Mouse (Mus musculus): ENCODE data around the gene Tmem218.

The Tmem218 gene

DNA sequence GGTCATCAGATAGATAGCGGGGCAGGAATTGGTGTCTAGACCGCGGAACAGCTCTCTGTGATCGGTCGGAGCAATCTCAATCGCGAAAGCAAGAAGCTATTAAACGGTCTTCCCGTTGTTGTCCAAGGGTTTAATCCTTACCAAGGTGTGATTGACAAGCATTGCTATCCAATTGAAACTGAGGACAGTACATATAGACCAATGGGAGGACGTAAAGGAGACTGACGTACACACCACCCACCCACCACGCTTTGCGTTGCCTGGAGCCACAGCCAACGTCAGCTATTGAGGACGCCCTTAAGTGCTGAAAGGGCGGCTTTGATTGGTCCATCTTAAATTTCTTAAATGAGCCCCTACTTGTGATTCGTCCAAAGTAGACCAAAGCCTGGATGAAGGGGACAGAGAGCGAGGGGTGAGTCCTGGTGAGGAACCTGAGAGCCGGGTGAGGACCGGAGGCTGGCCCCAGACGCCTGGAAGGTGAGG lies at the start of gene Tmem218:
Gene Tmem218, plus strand, starts transcription at position 295 of the 483 bp plus-strand sequence.
- DNase-seq: peak; percentile 74

DNA sequence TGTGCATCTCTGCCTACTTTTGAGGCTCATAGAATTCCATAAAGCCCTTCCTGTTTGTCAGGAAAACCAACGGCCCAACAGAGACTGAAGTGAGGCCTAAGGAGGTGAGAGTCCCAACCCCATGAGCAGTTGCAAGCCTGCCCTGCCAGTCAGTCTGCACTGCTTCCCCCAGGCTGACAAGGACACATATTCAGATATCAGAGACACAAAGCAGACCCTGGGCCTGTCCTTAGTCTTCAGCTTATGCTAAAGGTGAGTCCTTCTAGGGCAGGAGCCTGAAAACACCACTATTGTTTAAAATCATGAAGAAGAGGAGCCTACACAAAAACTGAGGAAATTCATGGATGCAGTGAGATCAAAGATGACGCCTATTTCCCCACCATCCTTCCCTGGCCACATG lies 47.3 kb upstream of the Tmem218 start:
- no peak for DNase-seq

DNA sequence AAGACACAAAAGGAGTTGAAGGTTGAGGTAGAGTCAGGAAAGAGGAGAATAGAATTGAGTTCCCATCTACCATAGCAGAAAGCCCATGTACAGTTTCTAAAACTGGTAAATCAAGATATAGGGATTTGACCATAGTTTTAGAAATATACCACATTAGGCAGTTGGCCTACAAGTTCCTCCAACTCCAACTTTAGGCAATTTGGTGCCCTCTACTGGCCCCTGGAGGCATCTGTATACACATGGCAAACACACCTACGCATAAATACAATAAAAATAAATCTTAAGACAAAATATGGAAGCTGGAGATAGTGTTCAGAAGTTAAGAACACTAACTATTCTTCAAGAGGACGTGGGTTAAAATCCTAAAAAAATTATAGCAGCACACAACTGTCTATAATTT lies 41.1 kb upstream of the Tmem218 start:
- DNase-seq: peak; percentile 35

DNA sequence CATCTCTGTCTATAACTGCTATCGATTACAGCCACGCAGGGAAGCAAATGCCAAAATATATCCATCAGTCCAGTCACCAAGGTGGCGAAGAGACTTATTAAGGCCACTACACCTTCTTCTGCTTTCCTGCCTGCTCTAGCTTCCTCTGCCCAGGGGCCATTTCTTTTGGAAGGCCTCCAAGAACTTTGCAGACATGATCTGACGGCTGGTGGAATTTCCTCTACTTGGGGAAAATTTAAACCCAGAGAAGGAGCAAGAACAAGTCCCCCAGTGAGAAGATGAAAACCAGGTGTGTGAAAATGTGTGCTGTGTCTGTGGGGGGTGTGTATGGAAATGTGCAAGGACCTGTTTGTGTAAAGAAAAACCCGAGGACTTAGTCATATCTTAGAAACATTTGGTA lies 34.6 kb upstream of the Tmem218 start:
- no peak for DNase-seq

DNA sequence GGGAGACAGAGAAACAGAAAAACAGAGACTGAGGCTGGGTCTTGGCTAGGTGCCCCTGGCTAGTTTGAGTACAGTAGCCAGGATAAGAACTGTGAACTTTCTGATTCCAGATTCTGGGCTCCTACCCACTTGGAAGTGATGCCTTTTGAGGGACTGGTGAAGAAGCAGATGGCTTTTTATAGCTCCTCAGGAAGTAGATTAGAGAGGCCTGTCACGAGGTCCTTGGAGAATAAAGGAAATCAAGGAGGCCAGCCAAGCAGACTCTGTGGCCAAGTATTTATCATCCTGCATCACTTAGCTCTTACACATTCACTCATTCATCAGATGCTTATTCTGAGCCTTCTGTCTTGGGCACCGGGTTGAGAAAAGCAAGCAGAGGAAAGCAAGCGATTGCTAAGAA lies 32.0 kb upstream of the Tmem218 start:
- no peak for DNase-seq

- peak; percentile 73 for DNase-seq
Measured at GRCm38 (mm10) chr9:37177107-37177506, 30.9 kb upstream of the Tmem218 start.

DNA sequence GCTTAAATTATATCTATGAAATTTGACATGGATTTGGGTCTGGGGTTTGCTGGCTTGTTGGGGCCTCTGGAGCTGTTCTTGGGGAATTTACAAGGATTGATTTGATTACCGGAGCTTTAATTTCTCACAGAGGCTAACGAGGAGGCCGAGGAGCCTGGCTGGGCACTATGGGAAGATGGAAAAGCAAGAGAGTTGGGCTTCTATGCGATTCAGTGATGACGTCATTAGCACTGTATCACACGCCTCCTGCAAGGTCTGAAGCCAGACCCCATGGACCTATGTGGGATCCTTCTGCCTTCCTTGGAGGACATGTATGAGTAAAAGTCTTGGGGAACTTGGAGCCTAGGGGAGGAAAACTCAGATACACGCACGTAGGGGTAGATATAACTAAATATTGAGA lies 30.5 kb upstream of the Tmem218 start:
- DNase-seq: no peak

DNA sequence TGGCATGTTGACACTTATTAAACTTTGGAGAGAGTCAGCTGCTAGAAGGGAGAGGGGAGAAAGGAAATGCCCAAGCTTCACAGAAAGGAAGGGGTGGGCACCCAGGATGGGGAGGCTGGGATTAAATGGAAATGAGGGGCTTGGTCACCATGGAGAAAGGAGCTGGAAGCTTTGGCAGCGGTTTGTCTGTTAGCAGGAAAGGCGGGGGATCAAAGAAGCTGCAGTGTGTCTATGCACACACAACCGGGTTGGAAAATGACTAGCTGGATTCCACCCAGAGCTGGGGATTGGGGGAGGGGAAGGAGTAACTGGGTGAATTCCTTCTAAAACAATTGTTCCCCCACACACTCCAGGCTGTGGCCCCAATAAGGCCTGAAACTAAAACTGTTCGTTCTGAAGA lies 29.1 kb upstream of the Tmem218 start:
- peak; percentile 44 for DNase-seq

GRCm38 (mm10) chr9:37179596-37179995 lies 28.4 kb upstream of the Tmem218 start:
- no peak for DNase-seq

- DNase-seq: no peak
Measured at GRCm38 (mm10) chr9:37181596-37181995, 26.4 kb upstream of the Tmem218 start.

- DNase-seq: no peak
Measured at GRCm38 (mm10) chr9:37183176-37183575, 24.8 kb upstream of the Tmem218 start.

- no peak for DNase-seq
Measured at GRCm38 (mm10) chr9:37187407-37187806, 20.6 kb upstream of the Tmem218 start.

GRCm38 (mm10) chr9:37188024-37188423 lies 20.0 kb upstream of the Tmem218 start:
- DNase-seq: no peak

GRCm38 (mm10) chr9:37197067-37197466 lies 11.0 kb upstream of the Tmem218 start:
- DNase-seq: no peak

- no peak for DNase-seq
Measured at GRCm38 (mm10) chr9:37200414-37200813, 7.6 kb upstream of the Tmem218 start.

DNA sequence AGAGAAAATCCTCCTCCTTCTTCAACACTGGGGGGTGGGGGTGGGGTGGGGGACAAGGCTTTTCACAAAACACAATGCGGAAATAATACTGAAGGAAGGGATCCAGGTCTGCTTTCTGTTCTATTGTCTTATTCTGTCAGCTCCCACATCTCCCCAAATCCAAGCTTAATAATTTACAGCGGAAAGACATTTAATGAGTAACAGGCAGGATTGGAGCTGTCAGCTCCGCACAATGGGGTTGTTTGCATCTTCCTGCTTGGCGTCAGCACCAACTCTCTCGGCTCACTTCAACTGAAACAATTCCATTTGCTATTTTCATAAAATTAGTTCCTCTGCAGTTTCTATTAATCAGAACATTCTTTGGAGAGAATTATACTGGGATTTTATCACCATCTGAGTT lies 4.1 kb upstream of the Tmem218 start:
- DNase-seq: no peak

DNA sequence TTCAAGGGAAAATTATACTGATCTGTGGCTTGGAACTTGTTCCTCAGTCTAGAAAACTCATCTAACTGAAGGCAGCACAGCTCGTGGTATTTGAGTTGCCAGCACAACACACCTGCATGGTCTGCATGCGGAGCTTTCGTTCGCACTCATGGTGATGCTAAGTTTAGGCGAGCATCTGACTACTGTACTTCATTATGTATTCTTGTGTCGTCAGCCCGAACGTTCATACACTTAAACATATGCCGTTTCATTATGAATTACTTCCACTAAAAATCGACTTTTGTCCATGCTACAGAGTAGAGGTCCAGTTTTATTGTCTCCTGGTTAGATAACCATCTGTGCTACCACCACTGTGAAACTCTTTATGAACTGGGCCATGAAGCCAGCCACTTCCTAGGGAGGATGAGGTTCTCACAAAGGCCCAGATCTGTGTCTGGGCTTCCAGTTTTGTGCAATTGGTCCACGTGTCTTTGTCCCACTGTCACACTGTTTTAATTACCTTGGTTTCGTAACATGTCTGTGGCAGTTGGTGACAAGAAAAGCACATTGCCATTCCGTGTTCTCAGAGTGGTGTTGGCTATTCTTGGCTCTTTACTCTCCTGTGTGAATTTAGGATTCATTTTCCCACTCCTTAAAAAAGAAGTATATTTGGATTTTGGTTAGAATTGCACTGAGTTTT lies 5.2 kb downstream of the Tmem218 start:
- no peak for DNase-seq

GRCm38 (mm10) chr9:37214327-37215060 lies 6.5 kb downstream of the Tmem218 start:
- DNase-seq: no peak

DNA sequence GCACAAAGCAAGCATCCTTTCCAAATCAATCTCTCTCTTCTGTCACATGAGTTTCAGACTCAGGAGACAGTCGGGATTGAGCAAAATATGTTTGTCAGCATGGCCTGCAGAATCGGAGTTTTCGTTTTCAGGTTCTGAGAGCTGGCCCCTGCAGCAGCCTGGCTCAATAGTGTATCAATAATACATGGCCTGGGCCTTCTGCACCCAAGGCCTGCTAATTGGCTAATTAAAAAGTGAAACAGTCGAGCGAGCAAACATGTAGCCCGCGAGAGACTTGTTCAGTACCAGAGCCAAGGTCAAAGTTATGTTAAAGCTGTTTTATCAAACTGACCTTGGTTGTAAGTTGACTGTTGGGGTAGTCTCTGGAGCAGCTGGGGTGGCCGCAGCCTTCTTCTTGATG lies 12.7 kb downstream of the Tmem218 start:
- no peak for DNase-seq

GRCm38 (mm10) chr9:37225581-37225980 lies 17.6 kb downstream of the Tmem218 start:
- no peak for DNase-seq

DNA sequence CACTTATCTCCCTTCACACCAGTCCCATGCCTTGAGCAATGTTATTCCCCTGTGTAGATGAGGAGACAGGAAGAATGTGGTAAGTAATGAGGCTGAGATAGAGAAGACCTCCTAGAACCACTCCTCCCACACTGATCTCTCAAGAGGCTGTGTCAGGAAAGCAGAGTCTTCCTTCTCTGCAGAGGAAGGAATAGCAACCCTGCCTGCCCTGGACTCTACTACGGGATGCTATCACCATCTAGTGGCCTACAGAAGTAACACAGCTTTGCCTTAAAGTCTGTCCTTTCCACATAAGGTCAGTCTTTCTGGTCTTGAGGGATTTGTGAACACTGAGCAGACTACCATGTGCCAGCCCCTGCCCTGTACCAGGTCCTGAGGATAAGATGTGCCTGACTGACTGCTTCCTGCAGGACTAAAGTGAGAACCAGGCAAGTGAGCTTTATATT lies 21.9 kb downstream of the Tmem218 start:
- DNase-seq: peak; percentile 44

DNA sequence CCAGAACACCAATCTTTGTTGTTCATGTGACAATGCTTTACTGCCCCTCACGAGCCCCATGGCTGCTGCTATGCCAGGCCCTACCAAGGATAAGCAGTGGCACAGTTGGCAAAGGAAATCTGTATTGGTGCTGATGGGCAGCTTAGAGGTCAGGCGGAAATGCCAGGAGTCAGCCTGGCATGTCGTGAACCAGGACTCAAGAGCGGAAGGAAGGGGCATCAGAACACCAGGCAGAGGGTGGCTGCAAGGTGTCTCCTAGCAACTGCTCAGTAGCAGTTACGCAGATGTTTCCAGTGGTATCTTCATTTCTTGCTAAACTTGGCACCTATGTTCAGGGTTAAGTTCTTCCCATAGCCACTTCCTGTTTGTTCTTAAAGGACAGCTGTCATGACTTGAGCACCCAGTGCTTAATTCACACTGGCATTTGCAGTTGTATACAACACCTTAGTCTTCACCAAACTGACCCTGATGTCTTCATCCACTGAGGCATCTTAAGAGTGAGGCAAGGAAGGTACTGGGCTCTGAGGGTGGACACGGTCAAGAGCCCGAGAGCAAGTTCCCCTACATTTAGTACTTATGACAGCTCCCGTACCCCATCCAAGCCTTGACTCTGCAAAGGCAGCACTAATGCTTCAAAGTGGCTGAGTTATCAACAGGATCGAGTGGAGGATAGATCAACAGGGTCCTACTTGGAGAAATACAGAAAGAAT lies 22.6 kb downstream of the Tmem218 start:
- DNase-seq: no peak

All from right cerebral cortex, postnatal 4 days (tissue).